21 mouse cellular contexts compared by ENCODE assay signal in the genomic region with DNA sequence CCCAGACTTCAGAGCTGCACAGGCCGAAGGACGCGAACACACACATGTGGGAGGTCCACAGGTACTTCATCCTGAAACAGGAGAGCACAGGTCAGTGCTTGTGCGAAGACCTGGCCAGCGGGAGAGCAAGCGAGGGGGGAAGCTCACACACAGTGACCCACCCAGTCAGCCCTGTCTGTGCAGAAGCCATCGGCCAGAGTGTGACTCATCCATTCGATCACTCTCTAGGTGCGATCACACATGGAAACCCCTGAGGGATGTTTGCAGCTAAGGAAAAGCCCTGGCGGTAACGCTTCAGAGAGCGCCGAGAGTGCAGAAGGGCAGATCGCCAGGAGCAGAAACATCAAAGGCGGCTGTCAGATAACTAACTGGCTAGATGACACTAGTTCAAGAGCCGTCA. TPM values are rescaled to one million over a fixed set of nuclear protein-coding genes. Genes with fewer than 3 reads are reported as not detected.
DNase-seq lines count a peak whose midpoint lies in the region; ATAC-seq and TF ChIP-seq lines count a peak whose summit lies in the region.
"Had no signal": no experiment of that assay in that cellular context is flagged by ENCODE, and none has a peak within 500 bp of the region (broad histone marks: within the 10 kb centered on the region; RNA-seq: fewer than 3 reads in every experiment).

No protein-coding gene starts in this region.

- no peak overlapping the region for H3K9ac ChIP-seq in kidney, embryonic 14.5 days (ENCODE audit: low read depth, low read length)
- no peak overlapping the region for H3K9ac ChIP-seq in kidney, postnatal 0 days (ENCODE audit: low read depth, low read length)
- H3K9ac ChIP-seq: forebrain, postnatal 0 days; heart, embryonic 13.5 days; hindbrain, embryonic 12.5 days; hindbrain, embryonic 15.5 days had no signal

- peak; percentile 49; the same call in 1 of the 2 replicates for ATAC-seq in kidney, embryonic 14.5 days (ENCODE audit: low FRiP score, low TSS enrichment)
- no peak; the same call in 1 of the 2 replicates for ATAC-seq in kidney, postnatal 0 days (replicated peaks; ENCODE audit: low FRiP score, low read depth)
- ATAC-seq: forebrain, embryonic 14.5 days; forebrain, postnatal 0 days had no signal

- H3K27ac ChIP-seq in kidney, embryonic 14.5 days (ENCODE audit: low read depth, low read length), result no peak overlapping the region
- H3K27ac ChIP-seq in kidney, adult 2 months (ENCODE audit: insufficient read depth, low read depth, low read length), result no peak overlapping the region
- no peak overlapping the region for H3K27ac ChIP-seq in kidney, postnatal 0 days
- H3K27ac ChIP-seq in limb, embryonic 10.5 days, result no peak overlapping the region
- H3K27ac ChIP-seq: forebrain, embryonic 10.5 days; heart, embryonic 13.5 days; hindbrain, embryonic 12.5 days; hindbrain, embryonic 15.5 days had no signal

- 40% methylated on average over 16 of the region's 16 CpGs for WGBS in kidney, embryonic 14.5 days
- WGBS in kidney, adult 2 months, result 48% methylated on average over 16 of the region's 16 CpGs
- 44% methylated on average over 16 of the region's 16 CpGs for WGBS in kidney, postnatal 0 days
- WGBS in limb, embryonic 10.5 days, result 81% methylated on average over 16 of the region's 16 CpGs

- no peaks in the 10 kb centered on the region for H3K9me3 ChIP-seq in kidney, embryonic 14.5 days (ENCODE audit: control insufficient read depth, low read length)
- H3K9me3 ChIP-seq in kidney, postnatal 0 days (replicated peaks; ENCODE audit: low read length), result no peaks in the 10 kb centered on the region
- H3K9me3 ChIP-seq in limb, embryonic 10.5 days (replicated peaks), result no peaks in the 10 kb centered on the region
- H3K9me3 ChIP-seq: forebrain, embryonic 10.5 days; heart, embryonic 13.5 days; hindbrain, embryonic 12.5 days; hindbrain, embryonic 15.5 days had no signal

- H3K4me3 ChIP-seq in kidney, embryonic 14.5 days (ENCODE audit: low read length), result no peak overlapping the region
- no peak overlapping the region for H3K4me3 ChIP-seq in kidney, adult 2 months (ENCODE audit: insufficient read depth, low read depth, low read length)
- H3K4me3 ChIP-seq in kidney, postnatal 0 days (replicated peaks; ENCODE audit: low read depth, low read length), result no peak overlapping the region
- no peak overlapping the region for H3K4me3 ChIP-seq in limb, embryonic 10.5 days
- H3K4me3 ChIP-seq: forebrain, embryonic 10.5 days; heart, embryonic 13.5 days; hindbrain, embryonic 12.5 days; hindbrain, embryonic 15.5 days had no signal

- TF ChIP-seq POLR2A in kidney, adult 2 months (IDR thresholded peaks at IDR 0.05; ENCODE audit: low read depth, low read length), result no peak

- 0 out of 2 replicates have a peak overlapping the region, but pooled peaks have one; percentile 0 for H3K4me2 ChIP-seq in kidney, embryonic 14.5 days (replicated peaks; ENCODE audit: low read depth, low read length)
- no peak overlapping the region for H3K4me2 ChIP-seq in kidney, postnatal 0 days (ENCODE audit: low read length)
- H3K4me2 ChIP-seq: heart, embryonic 13.5 days; hindbrain, embryonic 12.5 days; hindbrain, embryonic 15.5 days had no signal

- H3K27me3 ChIP-seq in kidney, embryonic 14.5 days (ENCODE audit: control insufficient read depth, insufficient read depth, low read length), result no peaks in the 10 kb centered on the region
- H3K27me3 ChIP-seq in kidney, adult 2 months (replicated peaks; ENCODE audit: control insufficient read depth, insufficient read depth, low read length), result no peaks in the 10 kb centered on the region
- no peaks in the 10 kb centered on the region for H3K27me3 ChIP-seq in kidney, postnatal 0 days (ENCODE audit: insufficient read depth, low read length)
- no peaks in the 10 kb centered on the region for H3K27me3 ChIP-seq in limb, embryonic 10.5 days (ENCODE audit: low read depth, poor library complexity, severe bottlenecking)
- H3K27me3 ChIP-seq: heart, embryonic 13.5 days; hindbrain, embryonic 12.5 days; hindbrain, embryonic 15.5 days had no signal

- DNase-seq in embryo, embryonic 10 days (ENCODE audit: low spot score), result peak; percentile 27
- no peak for DNase-seq in embryo, embryonic 11 days
- no peak for DNase-seq in kidney, adult 2 months
- DNase-seq in kidney, postnatal 0 days (ENCODE audit: low spot score), result peak; percentile 38
- DNase-seq in kidney, postnatal 36 days, result peak; percentile 17 to 55
- DNase-seq in limb, embryonic 10.5 days (ENCODE audit: low spot score), result no peak
- DNase-seq in ovary, postnatal 10 days (ENCODE audit: low spot score), result no peak
- DNase-seq: adrenal gland, postnatal 10 days; adrenal gland, postnatal 36 days; cerebellum, adult 2 months; cerebellum, adult 9-11 months; cerebellum, postnatal 25 days; forebrain, postnatal 0 days; gastrocnemius, postnatal 25 days; heart, adult 18-20 months had no signal

- TF ChIP-seq CTCF in kidney, adult 2 months (conservative IDR thresholded peaks at IDR 0.05; ENCODE audit: insufficient read depth, insufficient read length, low read depth, low read length), result no peak
- TF ChIP-seq CTCF in kidney, postnatal 0 days (IDR thresholded peaks at IDR 0.05; ENCODE audit: low read depth), result no peak

- peaks cover 16% of the 10 kb centered on the region; the same call in 1 of the 2 replicates for H3K36me3 ChIP-seq in kidney, embryonic 14.5 days (ENCODE audit: control insufficient read depth, insufficient read depth, low read length)
- H3K36me3 ChIP-seq in kidney, adult 2 months (ENCODE audit: control insufficient read depth, insufficient read depth, low read length), result no peaks in the 10 kb centered on the region
- H3K36me3 ChIP-seq in kidney, postnatal 0 days (ENCODE audit: insufficient read depth, low read length), result peaks cover 4% of the 10 kb centered on the region; the same call in 1 of the 2 replicates
- H3K36me3 ChIP-seq in limb, embryonic 10.5 days, result peaks cover 80% of the 10 kb centered on the region

- no peaks in the 10 kb centered on the region for H3K4me1 ChIP-seq in kidney, embryonic 14.5 days (ENCODE audit: control insufficient read depth, insufficient read depth, low read length)
- H3K4me1 ChIP-seq in kidney, adult 2 months (ENCODE audit: control insufficient read depth, insufficient read depth, low read length), result no peaks in the 10 kb centered on the region; the same call in 1 of the 2 replicates
- no peaks in the 10 kb centered on the region for H3K4me1 ChIP-seq in kidney, postnatal 0 days (replicated peaks; ENCODE audit: insufficient read depth, low read length)
- no peaks in the 10 kb centered on the region for H3K4me1 ChIP-seq in limb, embryonic 10.5 days
- H3K4me1 ChIP-seq: forebrain, embryonic 10.5 days; heart, embryonic 13.5 days; hindbrain, embryonic 12.5 days; hindbrain, embryonic 15.5 days had no signal

RNA-seq across cellular contexts. Expression of gene Dpy19l3, which starts 46.2 kb away (rescaled TPM):
- 32.6 and 41.3 TPM in 2 replicates for polyA plus RNA-seq in kidney, embryonic 14.5 days (2014; fragmentation: Nextera tagmentation; extraction: Ambion mirVana)
- 5.8 and 6.7 TPM in 2 replicates for polyA plus RNA-seq in kidney, adult 2 months (2012; rRNA removed)
- 21.3 and 23.9 TPM in 2 replicates for polyA plus RNA-seq in kidney, postnatal 0 days (2015; fragmentation: Nextera tagmentation; extraction: Ambion mirVana)
- polyA plus RNA-seq in limb, embryonic 10.5 days (2016; fragmentation: Nextera tagmentation; extraction: Ambion mirVana), result 30.3 and 33.9 TPM in 2 replicates

Comparison
In these comparisons a context has a peak if more than half of its experiments do, and no peak if none do; other contexts are left out.
1. DNase-seq: peak in embryo, embryonic 10 days (single experiment), kidney, postnatal 0 days (single experiment) and kidney, postnatal 36 days (2 of 2); none in embryo, embryonic 11 days (single experiment), kidney, adult 2 months (single experiment), limb, embryonic 10.5 days (single experiment) and ovary, postnatal 10 days (single experiment).